Mouse (Mus musculus) adrenal gland, adult (tissue): Measurements from ENCODE around the gene Gpr89.

ENCODE experiments used
- DNase-seq, 2 experiments: peaks; one replicate each; pipeline ENCODE4 v3.0.0; 2022 to 2023; ENCODE audit warnings: low spot score in 1 of 2; ENCODE audit not compliant: inconsistent age in 2 of 2

Gpr89 gene

DNA sequence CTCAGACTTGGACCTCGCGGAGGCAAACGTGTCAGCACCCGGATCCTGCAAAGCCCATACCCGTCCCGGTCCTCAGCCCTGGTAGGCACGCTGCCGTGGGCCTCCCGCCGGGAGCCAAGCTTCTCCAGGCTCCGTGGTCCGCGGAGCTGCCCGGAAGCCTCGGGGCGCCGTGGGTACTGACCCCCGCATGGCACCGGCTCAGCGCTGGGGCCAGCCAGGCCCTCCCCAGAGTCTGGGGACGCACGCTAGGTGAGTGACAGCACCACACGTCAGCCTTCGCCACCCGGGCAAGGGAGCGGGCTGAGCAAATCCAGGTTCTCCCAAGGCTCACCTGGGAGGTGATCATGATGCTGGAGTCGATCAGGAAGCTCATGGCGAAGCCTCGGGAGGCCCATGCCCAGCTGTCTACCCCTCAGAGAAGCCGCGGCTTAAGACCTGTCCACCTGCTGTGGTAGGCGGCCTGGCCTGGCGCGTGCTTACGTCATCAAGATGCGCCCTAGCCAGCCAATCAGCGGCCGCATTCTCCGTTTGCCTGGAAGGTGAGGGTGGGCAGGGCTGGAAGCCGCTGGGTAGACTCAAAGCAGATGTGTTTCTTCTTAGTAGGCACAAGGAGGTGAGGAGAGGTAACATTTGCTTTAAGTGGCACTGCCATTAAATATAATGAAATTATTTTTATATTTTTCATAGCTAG, at the start of gene Gpr89:
Gpr89 (minus strand) TSS at position 496 of the 691 bp plus-strand sequence.
- peak; percentile 95 to 98 for DNase-seq

- DNase-seq = peak in 1 of 2 experiments; percentile 31
Measured at GRCm38 (mm10) chr3:96953489-96954233, 48.5 kb upstream of the Gpr89 start.

DNA sequence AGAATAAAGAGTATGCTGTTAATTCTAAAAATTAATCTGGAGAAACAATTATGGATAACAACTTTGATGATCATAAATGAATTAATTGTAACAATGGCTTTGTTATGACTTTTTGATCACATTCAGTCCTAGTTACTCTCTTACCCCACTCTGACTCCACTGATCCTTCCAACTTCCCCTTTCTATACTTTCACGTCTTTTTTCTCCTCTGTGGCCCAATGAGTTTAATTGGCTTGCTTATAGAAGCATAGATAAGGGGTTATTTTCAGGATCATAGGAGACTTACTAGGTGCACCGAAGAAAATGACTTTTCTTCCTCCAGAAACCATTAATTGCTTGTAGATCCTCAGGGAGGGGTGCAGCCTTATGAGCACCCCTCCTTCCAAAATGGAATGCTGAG, 37.6 kb upstream of the Gpr89 start:
- DNase-seq = no peak

DNA sequence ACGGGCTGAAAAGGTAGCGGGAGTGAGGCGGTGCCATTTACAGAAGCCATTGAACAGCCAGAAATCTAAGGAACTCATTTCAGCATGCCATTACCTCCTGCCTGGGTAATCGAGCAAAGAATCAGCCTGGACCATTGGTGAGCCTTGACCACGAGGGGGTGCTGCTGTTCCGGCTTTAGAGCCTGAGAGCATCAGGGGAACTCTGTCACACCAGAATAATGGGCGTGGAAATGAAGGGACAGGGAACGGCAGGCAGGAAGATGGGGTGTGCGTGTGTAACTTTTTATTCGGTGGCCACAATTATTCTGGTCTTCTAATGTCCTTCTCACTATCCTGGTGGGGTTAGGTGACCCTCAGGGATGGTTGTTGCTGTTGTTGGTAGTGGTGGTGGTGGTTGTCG, 33.6 kb upstream of the Gpr89 start:
- DNase-seq = peak; percentile 75 to 93

DNA sequence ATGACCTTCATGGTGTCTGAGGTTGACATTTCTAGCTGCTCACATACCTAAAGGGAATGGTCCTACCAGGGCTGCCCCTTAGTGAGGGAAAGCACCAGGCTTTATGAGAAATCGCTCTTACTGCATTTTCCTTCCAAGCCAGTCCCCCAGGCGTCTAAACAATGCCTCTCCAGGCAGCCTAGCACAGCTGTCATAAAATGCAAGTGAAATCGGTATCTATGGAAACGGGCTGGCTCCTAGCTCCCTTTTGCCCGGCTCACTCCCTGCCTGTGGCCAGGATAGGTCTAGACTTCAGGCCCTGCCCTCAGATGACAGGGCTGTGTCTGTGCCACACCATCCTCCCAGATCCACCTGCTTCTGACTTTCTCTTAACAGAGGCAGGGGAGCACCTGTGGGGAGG, 32.5 kb upstream of the Gpr89 start:
- no peak for DNase-seq

GRCm38 (mm10) chr3:96936241-96936640, 31.1 kb upstream of the Gpr89 start:
- DNase-seq = peak in 1 of 2 experiments; percentile 66

DNA sequence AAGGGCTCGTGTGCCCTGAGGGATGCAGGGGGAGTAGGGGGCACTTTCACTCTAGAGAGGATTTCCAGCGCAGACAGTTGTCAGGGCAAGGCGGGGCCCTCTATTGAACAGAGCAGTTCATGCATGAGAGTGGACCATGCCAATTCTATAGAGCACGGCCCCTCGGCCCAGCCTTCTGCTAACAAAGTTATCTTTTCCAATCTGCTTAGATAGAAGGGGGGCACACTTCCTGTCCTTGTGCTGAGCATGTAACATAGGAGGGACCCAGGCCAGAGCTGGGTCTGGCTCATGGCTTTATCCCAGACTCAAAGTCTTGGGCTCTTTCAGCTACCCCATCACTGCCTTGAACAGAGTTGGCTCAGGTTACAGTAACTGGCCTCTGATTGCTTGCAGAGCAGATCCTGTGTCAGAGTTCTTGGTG, 26.1 kb upstream of the Gpr89 start:
- peak in 1 of 2 experiments; percentile 31 for DNase-seq

- DNase-seq = no peak
Measured at GRCm38 (mm10) chr3:96925920-96926319, 20.8 kb upstream of the Gpr89 start, which contains the start of gene Gja8. Gene Gja8, minus strand, starts transcription at chr3:96926020.

DNA sequence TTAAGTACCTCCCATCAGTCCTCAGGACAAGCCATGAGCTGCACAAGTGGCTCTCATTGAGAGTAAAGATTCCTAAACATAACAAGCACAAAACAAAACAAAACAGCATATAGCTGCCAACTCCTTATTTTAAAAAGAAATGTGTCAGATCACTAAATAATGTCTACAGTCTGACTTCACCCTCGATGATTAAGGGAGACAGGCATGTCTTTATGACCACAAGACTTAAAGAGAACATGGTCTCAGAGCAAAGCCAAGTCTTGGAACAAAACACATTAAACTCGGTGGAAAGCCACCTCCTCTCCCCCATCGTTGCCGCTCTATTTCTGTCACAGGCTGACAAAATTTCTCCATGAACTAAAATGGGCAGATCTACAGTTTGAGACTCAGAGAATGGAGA, 19.5 kb upstream of the Gpr89 start:
- no peak for DNase-seq

GRCm38 (mm10) chr3:96920991-96921390, 15.8 kb upstream of the Gpr89 start:
- DNase-seq = no peak

DNA sequence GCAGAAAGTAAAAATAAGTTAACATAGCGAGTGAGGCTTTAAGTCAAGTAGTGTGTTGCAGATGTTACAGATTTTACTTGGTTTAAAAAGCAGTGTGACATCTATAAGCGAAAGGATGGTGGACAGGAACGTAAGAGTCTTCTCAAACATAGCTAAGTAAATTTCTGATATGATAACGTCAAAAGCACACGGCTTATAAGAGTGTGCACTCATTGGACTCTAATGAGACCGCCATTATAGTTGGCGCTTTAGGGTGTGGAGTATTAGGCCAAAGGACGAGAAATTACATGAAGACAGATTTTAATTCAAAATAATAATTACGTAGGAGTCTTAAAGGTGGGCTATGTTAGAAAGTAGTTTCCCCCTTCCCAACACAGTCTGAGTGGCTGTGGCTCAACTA, 446 bp upstream of the Gpr89 start:
- no peak for DNase-seq

GRCm38 (mm10) chr3:96904393-96904792, 753 bp downstream of the Gpr89 start, which contains the start of gene Gja5:
Gene Gja5, plus strand, starts transcription at chr3:96904693.
- no peak for DNase-seq

DNA sequence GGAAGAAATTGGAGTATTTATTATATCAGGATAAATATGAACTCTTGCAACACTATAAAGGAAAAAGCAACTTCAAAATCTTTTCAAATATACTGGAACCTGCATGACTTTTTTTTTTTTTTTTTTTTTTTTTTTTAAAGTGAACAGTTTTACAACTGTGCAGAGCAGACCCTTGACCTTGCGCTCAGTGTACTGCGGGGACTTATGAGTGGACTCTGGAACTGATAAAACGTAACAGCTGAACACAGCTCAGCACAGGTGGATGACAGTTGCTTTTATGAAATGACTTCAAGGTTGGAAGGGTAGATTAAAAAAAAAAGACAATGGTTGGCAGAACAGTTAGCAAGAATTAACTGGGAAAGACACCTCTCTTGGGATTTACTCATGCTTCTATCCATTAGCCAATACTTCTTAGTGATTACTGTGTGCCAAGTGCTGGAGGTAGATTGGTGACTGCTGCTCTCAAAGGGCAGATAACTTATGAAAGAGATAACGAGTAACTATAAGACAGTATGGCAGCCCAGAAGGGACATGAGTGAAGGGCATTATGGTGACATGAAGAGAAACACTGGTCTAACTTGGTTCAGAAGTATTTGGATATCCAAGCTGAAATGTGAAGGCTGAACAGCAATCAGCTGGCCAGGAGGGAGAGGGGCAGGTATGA, 2.7 kb downstream of the Gpr89 start:
- DNase-seq = no peak

- no peak for DNase-seq
Measured at GRCm38 (mm10) chr3:96883690-96884089, 21.5 kb downstream of the Gpr89 start.

DNA sequence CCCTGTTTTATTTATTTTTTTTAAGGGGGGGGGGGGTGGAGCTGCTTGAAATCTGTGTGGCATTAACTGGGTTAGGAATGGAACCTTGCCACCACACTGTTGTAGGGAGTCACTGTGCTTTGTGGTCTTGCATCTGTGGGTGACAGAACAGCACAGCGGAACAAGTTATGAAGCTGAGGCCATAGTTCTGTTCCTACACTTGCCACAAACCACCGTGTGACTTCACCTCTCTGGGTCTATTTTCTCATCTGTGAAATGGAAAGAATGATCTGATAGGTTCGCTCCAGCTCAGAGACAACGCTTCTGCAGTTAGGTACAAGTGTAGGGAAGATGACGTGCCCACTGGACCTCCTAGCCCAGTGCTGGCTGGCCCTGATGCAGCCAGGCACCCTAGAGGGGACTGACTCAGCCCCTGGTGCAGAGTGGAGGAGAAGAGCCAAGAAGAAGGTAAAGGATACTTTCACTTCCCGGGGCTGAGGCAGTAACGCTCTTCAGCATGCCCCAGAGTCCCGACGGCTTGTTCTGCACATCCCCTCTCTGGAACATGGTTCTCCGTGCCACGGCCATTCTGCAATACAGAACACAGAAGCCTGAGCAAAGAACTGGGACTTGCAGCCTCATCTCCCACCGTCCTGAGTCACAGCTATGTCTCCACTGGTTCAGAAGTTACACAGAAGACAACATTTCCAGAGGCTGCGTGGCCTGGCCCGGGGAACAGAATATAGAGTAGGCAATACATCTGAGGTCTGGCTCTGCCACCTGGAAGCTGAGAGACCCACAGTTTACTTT, 22.9 kb downstream of the Gpr89 start:
- DNase-seq = no peak

DNA sequence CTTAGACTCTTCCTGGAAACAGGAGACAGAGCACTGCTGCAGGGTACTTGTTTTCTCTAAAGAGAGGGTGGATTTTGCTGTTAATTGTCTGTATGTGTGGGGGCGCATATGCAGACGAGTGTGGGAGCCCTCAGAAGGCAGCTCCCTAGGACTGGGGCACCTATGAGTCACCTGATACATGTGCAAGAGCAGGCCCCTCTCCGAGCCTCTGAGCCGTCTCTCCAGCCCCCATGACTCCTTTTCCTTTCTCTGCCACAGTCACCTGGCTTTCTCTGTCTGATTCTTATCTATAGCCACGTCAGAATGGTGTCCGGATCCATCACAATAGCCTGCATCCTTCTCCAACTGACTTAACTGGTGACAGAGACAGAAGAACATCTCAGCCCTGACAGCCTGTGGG, 23.6 kb downstream of the Gpr89 start:
- peak in 1 of 2 experiments; percentile 43 for DNase-seq

DNA sequence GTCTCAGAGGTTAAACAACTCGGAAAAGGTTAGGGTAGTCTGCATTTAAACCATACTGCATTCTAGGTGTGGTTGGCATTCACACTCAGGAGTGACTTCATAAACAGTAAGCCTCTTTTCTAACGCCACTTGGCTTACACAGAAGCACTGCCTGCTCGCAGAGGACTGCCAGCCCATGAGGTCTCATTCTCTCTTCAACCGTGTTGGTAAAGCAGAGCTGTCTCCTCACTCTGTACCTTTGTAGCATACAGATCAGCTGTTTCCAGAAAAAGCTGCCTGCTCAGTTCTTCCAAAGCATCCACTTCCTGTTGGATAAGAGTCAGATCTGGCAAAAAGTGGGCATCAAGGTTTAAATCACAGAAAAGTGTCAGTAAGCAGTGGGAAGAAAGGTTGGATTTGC, 24.8 kb downstream of the Gpr89 start:
- DNase-seq = no peak

- no peak for DNase-seq
Measured at GRCm38 (mm10) chr3:96879536-96879935, 25.6 kb downstream of the Gpr89 start.

DNA sequence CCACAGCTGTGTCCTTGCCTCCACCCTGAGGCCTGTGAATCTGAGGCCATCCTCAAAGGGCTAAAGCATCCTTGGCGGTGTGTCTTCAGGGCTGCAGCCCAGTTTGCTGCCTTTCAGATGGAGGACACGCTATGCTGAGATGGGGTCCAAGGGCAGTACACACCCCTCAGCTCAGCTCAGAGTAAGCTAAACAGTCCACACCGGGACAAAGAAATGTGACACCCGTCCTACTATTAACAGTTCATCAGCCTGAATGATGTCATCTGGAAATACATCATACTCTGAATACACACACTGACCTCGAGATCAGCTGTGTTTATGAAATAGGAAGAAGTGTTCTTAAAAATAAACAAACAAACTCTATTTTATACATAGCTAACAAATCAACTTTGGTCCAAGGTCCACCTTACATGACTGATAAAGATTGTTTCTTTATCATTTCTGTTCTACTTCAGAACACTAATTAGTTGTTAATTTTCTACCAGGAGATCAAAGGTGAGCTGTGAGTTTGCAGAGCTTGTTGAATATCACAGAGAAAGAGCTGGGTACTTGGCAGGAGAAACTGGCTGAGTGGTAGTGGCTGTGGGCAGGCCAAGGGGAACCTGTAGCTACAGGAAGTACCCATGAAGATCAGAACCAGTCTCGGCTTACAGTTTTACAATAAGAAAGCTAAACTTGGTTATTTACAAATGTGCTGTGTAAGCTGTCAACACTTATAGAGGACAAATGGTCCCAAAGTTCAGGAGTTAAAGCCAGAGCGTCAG, 30.2 kb downstream of the Gpr89 start:
- DNase-seq = no peak

DNA sequence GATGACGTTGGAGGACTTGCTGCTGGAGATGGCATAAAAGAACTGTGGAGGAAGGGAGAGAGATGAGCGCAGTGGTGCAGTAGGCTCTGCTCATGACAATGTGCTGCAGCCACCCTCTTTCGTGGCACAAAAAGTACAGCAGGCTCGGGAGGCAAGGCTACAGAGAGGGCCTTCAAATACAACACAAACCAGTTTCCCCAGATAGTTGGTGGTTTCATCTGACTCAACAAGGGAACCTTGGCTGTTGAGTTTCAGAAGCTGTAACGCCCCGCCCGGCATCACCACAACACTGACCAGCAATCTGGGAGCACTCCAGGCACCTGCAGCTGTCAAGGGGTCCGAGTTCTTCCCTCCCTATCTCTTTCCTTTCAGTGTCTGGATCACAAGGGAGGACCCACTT, 32.6 kb downstream of the Gpr89 start:
- DNase-seq = no peak
